Mouse (Mus musculus): ENCODE data around the gene Tmem248.

Tmem248 gene

GRCm38 (mm10) chr5:130216781-130217180 lies at the start of gene Tmem248:
TSS of gene Tmem248 (plus strand) at chr5:130217081.
- no peak for DNase-seq (ENCODE audit: low spot score in 2 of 2)

- DNase-seq (ENCODE audit: low spot score in 2 of 2) = no peak
Observed at GRCm38 (mm10) chr5:130169109-130169508, 47.8 kb upstream of the Tmem248 start.

- DNase-seq (ENCODE audit: low spot score in 2 of 2) = peak in 1 of 2 experiments; percentile 66
Observed at GRCm38 (mm10) chr5:130170666-130171422, 46.0 kb upstream of the Tmem248 start.

- DNase-seq (ENCODE audit: low spot score in 2 of 2) = peak; percentile 89 to 95
Observed at GRCm38 (mm10) chr5:130171423-130171954, 45.4 kb upstream of the Tmem248 start, which contains the start of gene Rabgef1. TSS of gene Rabgef1 (plus strand) at chr5:130171798.

- DNase-seq (ENCODE audit: low spot score in 2 of 2) = peak; percentile 61 to 85
Observed at GRCm38 (mm10) chr5:130171956-130172601, 44.8 kb upstream of the Tmem248 start.

GRCm38 (mm10) chr5:130173012-130173411 lies 43.9 kb upstream of the Tmem248 start:
- no peak for DNase-seq (ENCODE audit: low spot score in 2 of 2)

GRCm38 (mm10) chr5:130177871-130178270 lies 39.0 kb upstream of the Tmem248 start:
- DNase-seq (ENCODE audit: low spot score in 2 of 2) = no peak

GRCm38 (mm10) chr5:130180362-130180761 lies 36.5 kb upstream of the Tmem248 start:
- DNase-seq (ENCODE audit: low spot score in 2 of 2) = no peak

- no peak for DNase-seq (ENCODE audit: low spot score in 2 of 2)
Observed at GRCm38 (mm10) chr5:130181740-130182540, 34.9 kb upstream of the Tmem248 start.

GRCm38 (mm10) chr5:130182541-130182821 lies 34.4 kb upstream of the Tmem248 start:
- DNase-seq (ENCODE audit: low spot score in 2 of 2) = no peak

- no peak for DNase-seq (ENCODE audit: low spot score in 2 of 2)
Observed at GRCm38 (mm10) chr5:130184193-130184856, 32.6 kb upstream of the Tmem248 start.

- no peak for DNase-seq (ENCODE audit: low spot score in 2 of 2)
Observed at GRCm38 (mm10) chr5:130185312-130185711, 31.6 kb upstream of the Tmem248 start.

GRCm38 (mm10) chr5:130187383-130187782 lies 29.5 kb upstream of the Tmem248 start:
- no peak for DNase-seq (ENCODE audit: low spot score in 2 of 2)

GRCm38 (mm10) chr5:130190909-130191308 lies 26.0 kb upstream of the Tmem248 start:
- no peak for DNase-seq (ENCODE audit: low spot score in 2 of 2)

- DNase-seq (ENCODE audit: low spot score in 2 of 2) = no peak
Observed at GRCm38 (mm10) chr5:130191865-130192264, 25.0 kb upstream of the Tmem248 start.

- no peak for DNase-seq (ENCODE audit: low spot score in 2 of 2)
Observed at GRCm38 (mm10) chr5:130192356-130192944, 24.4 kb upstream of the Tmem248 start.

- no peak for DNase-seq (ENCODE audit: low spot score in 2 of 2)
Observed at GRCm38 (mm10) chr5:130193760-130194159, 23.1 kb upstream of the Tmem248 start.

GRCm38 (mm10) chr5:130196307-130196706 lies 20.6 kb upstream of the Tmem248 start:
- no peak for DNase-seq (ENCODE audit: low spot score in 2 of 2)

- no peak for DNase-seq (ENCODE audit: low spot score in 2 of 2)
Observed at GRCm38 (mm10) chr5:130197454-130197853, 19.4 kb upstream of the Tmem248 start.

GRCm38 (mm10) chr5:130197981-130198380 lies 18.9 kb upstream of the Tmem248 start:
- DNase-seq (ENCODE audit: low spot score in 2 of 2) = no peak

All from spleen, postnatal 4 days (tissue).